Mouse (Mus musculus): Measurements from ENCODE around the gene Olfr924. TPM values are rescaled to one million over a fixed set of nuclear protein-coding genes. Genes with fewer than 3 reads are reported as not detected.
"Not testable (repeated sequence)": the region's sequence is repeated elsewhere in the genome, so short reads cannot be mapped to it uniquely, and the experiment has no call there.

Olfr924 gene
- not detected in 2 replicates for polyA plus RNA-seq (2014; fragmentation: Nextera tagmentation; extraction: Ambion mirVana)

DNA sequence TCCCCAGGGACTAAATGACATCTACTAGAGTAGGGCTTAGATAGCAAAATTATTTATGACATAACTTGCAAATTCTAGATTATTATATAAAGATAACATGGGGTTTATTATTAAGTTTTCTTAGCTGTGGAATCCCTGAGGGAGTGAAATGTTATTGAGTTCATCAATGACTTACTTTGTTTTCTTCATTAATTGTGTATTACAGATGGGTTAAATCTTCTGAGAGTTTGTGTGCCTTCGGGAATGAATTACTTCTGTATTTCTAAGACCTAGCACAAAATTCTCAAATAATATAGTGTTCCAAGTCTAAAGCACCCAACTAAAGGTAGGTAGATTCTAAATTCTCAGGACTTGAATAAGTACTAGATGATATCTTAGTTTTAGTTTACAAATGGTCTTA is at the start of gene Olfr924:
TSS of gene Olfr924 (plus strand) at position 301 of the 400 bp plus-strand sequence.
- WGBS = 79% methylated on average over 1 of the region's 1 CpGs
- H3K4me2 ChIP-seq = no peak within 1 kb of the TSS
- H3K27ac ChIP-seq (ENCODE audit: low read depth, low read length) = no peak within 1 kb of the TSS
- H3K36me3 ChIP-seq (ENCODE audit: control insufficient read depth, insufficient read depth, low read length) = no peaks in the 10 kb centered on the region
- no peaks in the 10 kb centered on the region for H3K27me3 ChIP-seq (replicated peaks; ENCODE audit: control insufficient read depth, insufficient read depth, low read length)
- H3K4me3 ChIP-seq (ENCODE audit: low read depth, low read length) = no peak within 1 kb of the TSS
- H3K4me1 ChIP-seq (replicated peaks; ENCODE audit: control insufficient read depth, insufficient read depth, low read length) = no peaks in the 10 kb centered on the region
- H3K9me3 ChIP-seq (ENCODE audit: control insufficient read depth, low read length) = no peaks in the 10 kb centered on the region
- no peak for ATAC-seq (replicated peaks; ENCODE audit: low FRiP score)
- no peak within 1 kb of the TSS for H3K9ac ChIP-seq (ENCODE audit: low read depth, low read length)
- no peak for DNase-seq (ENCODE audit: low spot score)

DNA sequence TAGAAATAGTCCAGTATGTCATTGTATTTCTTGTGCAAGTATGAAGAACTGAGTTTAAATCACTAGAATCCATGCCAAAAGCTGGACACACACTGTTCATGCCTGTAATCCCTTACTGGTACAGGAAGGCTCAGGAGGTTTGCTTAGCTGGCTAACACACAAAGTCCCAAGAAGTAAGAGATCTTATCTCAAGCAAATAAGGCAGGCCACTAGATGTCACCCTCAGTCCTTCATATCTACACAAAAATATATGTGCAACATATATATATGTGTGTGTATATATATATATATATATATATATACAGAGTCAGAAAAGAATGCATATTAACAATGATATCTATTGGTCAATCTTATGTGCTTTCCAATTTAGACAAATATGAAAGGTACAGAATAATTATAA is 38.6 kb upstream of the Olfr924 start:
- Histone ChIP-seq H3K9ac (ENCODE audit: low read depth, low read length) (no peak overlapping the region), H3K4me2 (no peak overlapping the region), H3K27ac (ENCODE audit: low read depth, low read length) (no peak overlapping the region), H3K36me3 (ENCODE audit: control insufficient read depth, insufficient read depth, low read length) (no peaks in the 10 kb centered on the region), H3K4me1 (replicated peaks; ENCODE audit: control insufficient read depth, insufficient read depth, low read length) (no peaks in the 10 kb centered on the region), H3K27me3 (replicated peaks; ENCODE audit: control insufficient read depth, insufficient read depth, low read length) (no peaks in the 10 kb centered on the region), H3K9me3 (ENCODE audit: control insufficient read depth, low read length) (no peaks in the 10 kb centered on the region), H3K4me3 (ENCODE audit: low read depth, low read length) (no peak overlapping the region)
- DNase-seq (ENCODE audit: low spot score) = no peak
- ATAC-seq (replicated peaks; ENCODE audit: low FRiP score) = no peak

DNA sequence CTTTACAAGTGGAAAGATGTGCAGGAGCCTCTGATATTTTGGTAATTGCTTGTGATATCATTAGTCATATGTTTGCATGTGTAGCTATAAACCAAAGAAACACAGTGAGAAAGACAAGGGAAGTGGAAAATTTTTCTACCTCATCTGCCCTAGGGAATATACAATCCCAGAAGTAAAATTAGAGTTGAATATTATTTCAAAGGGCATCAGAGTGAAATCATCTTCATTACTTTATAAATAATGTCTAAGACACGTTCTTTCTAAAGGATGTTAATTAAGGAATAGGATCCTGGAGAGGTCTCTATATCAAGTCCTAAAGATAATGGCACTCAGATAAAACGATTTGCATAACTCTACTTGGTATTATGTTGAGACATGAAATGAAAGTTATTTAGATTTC is 29.9 kb upstream of the Olfr924 start, which contains the start of gene Olfr922:
TSS of gene Olfr922 (plus strand) at position 301 of the 400 bp plus-strand sequence.
- WGBS = 64% methylated on average over 2 of the region's 2 CpGs

DNA sequence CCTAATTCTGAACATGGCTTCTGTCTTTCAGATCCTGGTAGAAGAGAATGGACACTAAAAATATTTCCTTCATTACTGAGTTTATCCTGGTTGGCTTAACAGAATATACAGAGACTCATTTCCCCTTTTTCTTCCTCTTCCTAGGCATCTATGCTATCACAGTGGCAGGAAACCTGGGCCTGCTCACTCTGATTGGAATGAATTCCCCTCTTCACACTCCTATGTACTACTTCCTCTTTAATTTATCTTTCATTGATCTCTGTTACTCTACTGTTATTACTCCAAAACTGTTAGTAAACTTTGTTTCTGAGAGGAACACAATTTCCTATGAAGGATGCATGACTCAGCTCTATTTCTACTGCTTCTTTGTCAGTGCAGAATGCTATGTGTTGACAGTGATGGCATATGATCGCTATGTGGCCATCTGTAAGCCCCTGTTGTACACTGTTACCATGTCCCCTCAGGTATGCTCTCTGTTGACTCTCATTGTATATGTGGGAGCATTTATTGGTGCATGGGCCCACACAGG is 28.7 kb upstream of the Olfr924 start:
- no peak overlapping the region for H3K9ac ChIP-seq (ENCODE audit: low read depth, low read length)
- ATAC-seq (replicated peaks; ENCODE audit: low FRiP score) = no peak
- no peak overlapping the region for H3K4me3 ChIP-seq (ENCODE audit: low read depth, low read length)
- H3K4me2 ChIP-seq = no peak overlapping the region
- no peak overlapping the region for H3K27ac ChIP-seq (ENCODE audit: low read depth, low read length)
- H3K36me3 ChIP-seq (ENCODE audit: control insufficient read depth, insufficient read depth, low read length) = no peaks in the 10 kb centered on the region
- WGBS = 79% methylated on average over 1 of the region's 1 CpGs
- H3K9me3 ChIP-seq (ENCODE audit: control insufficient read depth, low read length) = no peaks in the 10 kb centered on the region
- H3K27me3 ChIP-seq (replicated peaks; ENCODE audit: control insufficient read depth, insufficient read depth, low read length) = no peaks in the 10 kb centered on the region
- H3K4me1 ChIP-seq (replicated peaks; ENCODE audit: control insufficient read depth, insufficient read depth, low read length) = no peaks in the 10 kb centered on the region
- DNase-seq (ENCODE audit: low spot score) = no peak

More for the DNA sequence above, 29.9 kb upstream of the Olfr924 start, which contains the start of gene Olfr922:
- DNase-seq (ENCODE audit: low spot score) (no peak), ATAC-seq (replicated peaks; ENCODE audit: low FRiP score) (no peak)
- no peaks in the 10 kb centered on the region for H3K27me3 ChIP-seq (replicated peaks; ENCODE audit: control insufficient read depth, insufficient read depth, low read length)
- no peak within 1 kb of the TSS for H3K9ac ChIP-seq (ENCODE audit: low read depth, low read length)
- H3K4me1 ChIP-seq (replicated peaks; ENCODE audit: control insufficient read depth, insufficient read depth, low read length) = no peaks in the 10 kb centered on the region
- no peaks in the 10 kb centered on the region for H3K36me3 ChIP-seq (ENCODE audit: control insufficient read depth, insufficient read depth, low read length)
- H3K4me2 ChIP-seq = no peak within 1 kb of the TSS
- no peak within 1 kb of the TSS for H3K27ac ChIP-seq (ENCODE audit: low read depth, low read length)
- H3K4me3 ChIP-seq (ENCODE audit: low read depth, low read length) = no peak within 1 kb of the TSS
- no peaks in the 10 kb centered on the region for H3K9me3 ChIP-seq (ENCODE audit: control insufficient read depth, low read length)

DNA sequence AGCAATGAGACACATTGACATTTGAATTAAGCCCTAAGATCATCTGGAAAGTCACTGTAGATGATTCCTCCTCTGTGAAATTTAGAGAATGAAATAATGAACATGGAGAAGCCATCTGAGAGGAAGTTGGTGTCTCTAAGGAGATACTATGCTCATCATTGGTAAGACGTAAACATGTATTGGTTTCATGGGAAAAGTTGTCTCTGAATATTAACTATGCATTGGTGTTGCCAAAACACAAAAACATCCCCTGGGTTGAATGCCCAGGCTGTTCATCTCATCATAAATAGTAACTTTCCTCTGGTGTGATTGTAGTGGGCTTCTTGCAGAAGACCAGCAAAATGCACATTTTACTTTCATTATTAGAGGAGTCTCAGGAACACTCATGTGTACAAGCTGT is 18.0 kb upstream of the Olfr924 start, which contains the start of gene Olfr923:
TSS of gene Olfr923 (plus strand) at position 301 of the 400 bp plus-strand sequence.
- ATAC-seq (replicated peaks; ENCODE audit: low FRiP score) (no peak), DNase-seq (ENCODE audit: low spot score) (no peak)
- WGBS = 78% methylated on average over 1 of the region's 1 CpGs
- Histone ChIP-seq H3K4me1 (replicated peaks; ENCODE audit: control insufficient read depth, insufficient read depth, low read length) (no peaks in the 10 kb centered on the region), H3K4me2 (no peak within 1 kb of the TSS), H3K27me3 (replicated peaks; ENCODE audit: control insufficient read depth, insufficient read depth, low read length) (no peaks in the 10 kb centered on the region), H3K27ac (ENCODE audit: low read depth, low read length) (no peak within 1 kb of the TSS), H3K9me3 (ENCODE audit: control insufficient read depth, low read length) (no peaks in the 10 kb centered on the region), H3K36me3 (ENCODE audit: control insufficient read depth, insufficient read depth, low read length) (no peaks in the 10 kb centered on the region), H3K9ac (ENCODE audit: low read depth, low read length) (no peak within 1 kb of the TSS), H3K4me3 (ENCODE audit: low read depth, low read length) (no peak within 1 kb of the TSS)

- DNase-seq (ENCODE audit: low spot score) = no peak
- H3K4me2 ChIP-seq = no peak overlapping the region
- WGBS = 74% methylated on average over 2 of the region's 2 CpGs
- no peak overlapping the region for H3K9ac ChIP-seq (ENCODE audit: low read depth, low read length)
- no peak for ATAC-seq (replicated peaks; ENCODE audit: low FRiP score)
- no peaks in the 10 kb centered on the region for H3K9me3 ChIP-seq (ENCODE audit: control insufficient read depth, low read length)
- no peak overlapping the region for H3K27ac ChIP-seq (ENCODE audit: low read depth, low read length)
- H3K27me3 ChIP-seq (replicated peaks; ENCODE audit: control insufficient read depth, insufficient read depth, low read length) = no peaks in the 10 kb centered on the region
- no peak overlapping the region for H3K4me3 ChIP-seq (ENCODE audit: low read depth, low read length)
- H3K4me1 ChIP-seq (replicated peaks; ENCODE audit: control insufficient read depth, insufficient read depth, low read length) = no peaks in the 10 kb centered on the region
- H3K36me3 ChIP-seq (ENCODE audit: control insufficient read depth, insufficient read depth, low read length) = no peaks in the 10 kb centered on the region
Measured at GRCm38 (mm10) chr9:38833027-38833426, 11.2 kb upstream of the Olfr924 start.

- Histone ChIP-seq H3K4me2 (no peak within 1 kb of the TSS), H3K9ac (ENCODE audit: low read depth, low read length) (no peak within 1 kb of the TSS), H3K4me3 (ENCODE audit: low read depth, low read length) (no peak within 1 kb of the TSS), H3K36me3 (ENCODE audit: control insufficient read depth, insufficient read depth, low read length) (no peaks in the 10 kb centered on the region), H3K27me3 (replicated peaks; ENCODE audit: control insufficient read depth, insufficient read depth, low read length) (no peaks in the 10 kb centered on the region), H3K27ac (ENCODE audit: low read depth, low read length) (no peak within 1 kb of the TSS), H3K4me1 (replicated peaks; ENCODE audit: control insufficient read depth, insufficient read depth, low read length) (no peaks in the 10 kb centered on the region), H3K9me3 (ENCODE audit: control insufficient read depth, low read length) (no peaks in the 10 kb centered on the region)
- no peak for ATAC-seq (replicated peaks; ENCODE audit: low FRiP score)
- DNase-seq (ENCODE audit: low spot score) = no peak
Measured at GRCm38 (mm10) chr9:38854760-38855159, 10.5 kb downstream of the Olfr924 start, which contains the start of gene Olfr26. Olfr26 (plus strand) TSS chr9:38855060.

DNA sequence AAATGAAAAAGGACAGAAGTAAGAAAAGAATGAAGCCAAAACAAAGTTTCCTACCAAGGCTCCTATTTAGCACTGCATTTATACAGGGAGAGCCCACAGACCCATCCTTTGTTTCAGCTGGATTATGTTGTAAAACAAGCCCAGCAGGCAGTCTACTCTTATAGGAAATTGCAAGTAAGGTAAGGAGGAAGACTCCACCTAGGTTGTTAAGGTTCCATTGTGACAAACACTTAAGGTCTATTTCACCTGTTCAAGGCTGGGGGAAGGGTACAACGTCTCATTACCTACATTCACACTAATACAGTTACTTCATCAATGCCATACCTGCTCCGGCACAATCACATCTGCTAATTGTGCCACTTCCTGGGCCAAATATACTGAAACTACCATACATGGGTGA is 30.6 kb downstream of the Olfr924 start:
- H3K36me3 ChIP-seq (ENCODE audit: control insufficient read depth, insufficient read depth, low read length); H3K4me3 ChIP-seq (ENCODE audit: low read depth, low read length); DNase-seq (ENCODE audit: low spot score); H3K27ac ChIP-seq (ENCODE audit: low read depth, low read length); ATAC-seq (replicated peaks; ENCODE audit: low FRiP score); H3K4me2 ChIP-seq; H3K27me3 ChIP-seq (replicated peaks; ENCODE audit: control insufficient read depth, insufficient read depth, low read length); H3K9ac ChIP-seq (ENCODE audit: low read depth, low read length); H3K4me1 ChIP-seq (replicated peaks; ENCODE audit: control insufficient read depth, insufficient read depth, low read length); H3K9me3 ChIP-seq (ENCODE audit: control insufficient read depth, low read length): not testable (repeated sequence)
- WGBS = 51% methylated on average over 2 of the region's 2 CpGs

DNA sequence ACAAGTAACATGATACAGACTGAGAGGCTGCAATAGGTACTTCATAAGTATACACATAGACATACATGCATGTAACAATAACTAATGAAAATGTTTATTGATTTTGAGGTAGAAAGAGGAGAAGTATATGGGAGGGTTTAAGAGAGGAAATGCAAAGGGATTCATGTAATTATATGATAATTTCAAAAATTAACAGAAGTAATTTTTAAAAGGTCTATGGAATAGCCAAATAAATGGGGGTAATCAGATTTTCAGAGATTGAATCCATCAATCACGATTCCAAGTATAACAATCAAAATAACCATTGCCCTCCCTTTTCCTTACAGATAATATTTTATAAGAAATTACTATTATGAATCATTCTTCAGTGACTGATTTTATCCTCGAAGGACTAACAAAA is 32.6 kb downstream of the Olfr924 start, which contains the start of gene Olfr926:
TSS of gene Olfr926 (plus strand) at position 301 of the 400 bp plus-strand sequence.
- peaks cover 3% of the 10 kb centered on the region; the same call in 1 of the 2 replicates for H3K9me3 ChIP-seq (ENCODE audit: control insufficient read depth, low read length)
- H3K4me1 ChIP-seq (replicated peaks; ENCODE audit: control insufficient read depth, insufficient read depth, low read length) = no peaks in the 10 kb centered on the region
- H3K27ac ChIP-seq (ENCODE audit: low read depth, low read length) = no peak within 1 kb of the TSS
- H3K36me3 ChIP-seq (ENCODE audit: control insufficient read depth, insufficient read depth, low read length) = no peaks in the 10 kb centered on the region
- H3K4me3 ChIP-seq (ENCODE audit: low read depth, low read length) = no peak within 1 kb of the TSS
- no peak within 1 kb of the TSS for H3K4me2 ChIP-seq
- 71% methylated on average over 2 of the region's 2 CpGs for WGBS
- H3K27me3 ChIP-seq (replicated peaks; ENCODE audit: control insufficient read depth, insufficient read depth, low read length) = no peaks in the 10 kb centered on the region
- no peak for ATAC-seq (replicated peaks; ENCODE audit: low FRiP score)
- DNase-seq (ENCODE audit: low spot score) = no peak
- H3K9ac ChIP-seq (ENCODE audit: low read depth, low read length) = no peak within 1 kb of the TSS

Measured in liver, embryonic 11.5 days (tissue).